Mouse (Mus musculus) heart, postnatal 0 days (tissue): ENCODE results near the gene Acbd5.

Experiments
- CTCF ChIP-seq: IDR thresholded peaks from 2 replicates; pipeline ENCODE4 v1.5.1; 2016; ENCODE audit warnings: antibody characterized with exemption, control low read depth, low read depth
- EP300 ChIP-seq: IDR thresholded peaks from 2 replicates; pipeline ENCODE4 v1.6.1; 2016; ENCODE audit warnings: antibody characterized with exemption, low read depth

DNA sequence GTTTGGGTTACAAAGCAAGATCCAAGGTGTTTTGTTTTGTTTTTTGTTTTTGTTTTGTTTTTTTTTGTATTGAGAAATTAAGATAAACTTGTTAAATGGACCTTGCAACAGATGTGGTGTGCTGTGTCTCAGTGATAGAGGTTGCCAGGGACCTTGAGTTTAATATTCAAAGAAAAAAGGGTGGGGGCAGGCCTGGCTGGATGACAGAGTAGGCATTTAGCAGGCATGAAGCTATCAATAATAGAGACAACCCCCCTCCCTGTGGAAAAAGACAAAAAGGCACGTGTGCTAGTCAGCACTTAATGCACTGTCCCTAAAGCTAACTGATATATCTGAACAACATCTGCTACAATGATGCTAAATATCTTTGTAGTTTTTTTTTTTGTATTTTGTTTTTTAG lies 3.4 kb downstream of the Acbd5 start:
- no peak for TF ChIP-seq CTCF
- TF ChIP-seq EP300 = no peak
